Mouse (Mus musculus) heart, embryonic 15.5 days (tissue): ENCODE results near the gene Limk1. TPM values are rescaled to one million over a fixed set of nuclear protein-coding genes. Genes with fewer than 3 reads are reported as not detected.
A peak's percentile ranks its signal among the peaks of the same experiment; 100 is the strongest.

Experiments
- ATAC-seq: fragments of 200-750 bp; cut with Nextera tagmentation; replicated peaks from 2 replicates; pipeline ENCODE4 v1.8.0; 2017; ENCODE audit warnings: low read depth, moderate TSS enrichment; ENCODE audit not compliant: insufficient number of reproducible peaks, insufficient read depth, low FRiP score
- H3K27ac ChIP-seq: fragments of 300-500 bp; sonication (generic); 2 replicates; pipeline ENCODE4 v1.5.1; 2015; ENCODE audit warnings: mild to moderate bottlenecking, inconsistent platforms
- H3K27me3 ChIP-seq: fragments of 300-500 bp; sonication (generic); 2 replicates; pipeline ENCODE4 v1.6.1; 2015; ENCODE audit warnings: inconsistent platforms
- H3K36me3 ChIP-seq: fragments of 300-500 bp; sonication (generic); 2 replicates; pipeline ENCODE4 v1.6.1; 2015; ENCODE audit warnings: mild to moderate bottlenecking, inconsistent platforms
- H3K4me1 ChIP-seq: fragments of 300-500 bp; sonication (generic); replicated peaks from 2 replicates; pipeline ENCODE4 v1.6.1; 2015; ENCODE audit warnings: inconsistent platforms
- H3K4me2 ChIP-seq: fragments of 300-500 bp; sonication (generic); 2 replicates; pipeline ENCODE4 v1.6.1; 2015; ENCODE audit warnings: inconsistent platforms, mild to moderate bottlenecking, moderate library complexity
- H3K4me3 ChIP-seq: fragments of 300-500 bp; sonication (generic); 2 replicates; pipeline ENCODE4 v1.5.1; 2015; ENCODE audit warnings: mild to moderate bottlenecking, inconsistent platforms
- H3K9ac ChIP-seq: fragments of 300-500 bp; sonication (generic); 2 replicates; pipeline ENCODE4 v1.6.1; 2015; ENCODE audit warnings: mild to moderate bottlenecking, inconsistent platforms
- H3K9me3 ChIP-seq: fragments of 300-500 bp; sonication (generic); replicated peaks from 2 replicates; pipeline ENCODE4 v1.6.1; 2016; ENCODE audit warnings: inconsistent platforms
- WGBS: fragments of 180-500 bp; shearing (Covaris S2); methylation state at CpG from one replicate; pipeline ENCODE4 v1.1.7; 2015; ENCODE audit warnings: mixed read lengths; 5-methylcytosine and 5-hydroxymethylcytosine counted together
- polyA plus RNA-seq: library from polyadenylated mRNA; unstranded; fragments of >200 nt; fragmentation: Nextera tagmentation; extraction: Ambion mirVana; gene quantifications from 2 replicates; pipeline ENCODE4 v1.2.1, GENCODE M21; 2015

The Limk1 gene
- 3.3 and 5.4 TPM in 2 replicates for polyA plus RNA-seq

DNA sequence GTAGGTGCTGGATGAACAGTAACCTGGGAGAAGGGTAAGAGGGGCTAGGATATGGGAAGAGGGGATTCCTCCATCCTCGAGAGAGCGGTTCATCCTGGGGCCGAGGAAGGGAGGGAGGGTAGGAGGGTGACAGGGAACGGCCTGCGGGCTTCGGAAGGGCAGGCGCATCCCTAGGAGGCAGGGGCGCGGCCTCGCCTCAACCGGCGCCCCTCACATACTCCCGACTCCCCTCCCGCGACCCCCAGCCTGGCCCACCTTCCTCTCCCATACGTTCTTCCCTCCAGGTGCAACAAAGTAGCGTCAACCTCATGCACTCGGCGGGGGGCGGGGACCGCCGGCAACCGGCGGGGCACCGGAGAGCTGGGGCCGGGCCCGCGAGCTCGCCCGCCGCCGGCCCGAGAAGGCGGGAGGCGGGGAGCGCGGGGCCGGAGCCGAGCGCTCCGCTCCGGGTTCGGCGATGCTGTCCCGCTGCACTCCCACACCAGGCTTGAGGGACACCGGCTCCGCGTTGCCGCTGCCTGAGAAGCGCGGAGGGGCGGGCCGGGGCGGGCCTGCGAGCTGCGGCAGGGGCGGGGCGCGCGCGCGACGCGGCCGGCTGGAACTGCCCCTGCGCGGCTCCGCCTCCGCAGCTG is at the start of gene Limk1:
Gene Limk1 (minus strand): TSS at position 513 of the 632 bp plus-strand sequence.
- Histone ChIP-seq H3K4me3 (peak within 1 kb of the TSS; percentile 79), H3K4me2 (peak within 1 kb of the TSS; percentile 94), H3K9ac (peak within 1 kb of the TSS; percentile 80), H3K36me3 (no peaks in the 10 kb centered on the region; the same call in 1 of the 2 replicates), H3K27ac (peak within 1 kb of the TSS; percentile 75), H3K27me3 (no peaks in the 10 kb centered on the region), H3K9me3 (no peaks in the 10 kb centered on the region), H3K4me1 (peaks cover 15% of the 10 kb centered on the region)
- under 1% methylated on average over 46 of the region's 69 CpGs for WGBS
- ATAC-seq: no peak

DNA sequence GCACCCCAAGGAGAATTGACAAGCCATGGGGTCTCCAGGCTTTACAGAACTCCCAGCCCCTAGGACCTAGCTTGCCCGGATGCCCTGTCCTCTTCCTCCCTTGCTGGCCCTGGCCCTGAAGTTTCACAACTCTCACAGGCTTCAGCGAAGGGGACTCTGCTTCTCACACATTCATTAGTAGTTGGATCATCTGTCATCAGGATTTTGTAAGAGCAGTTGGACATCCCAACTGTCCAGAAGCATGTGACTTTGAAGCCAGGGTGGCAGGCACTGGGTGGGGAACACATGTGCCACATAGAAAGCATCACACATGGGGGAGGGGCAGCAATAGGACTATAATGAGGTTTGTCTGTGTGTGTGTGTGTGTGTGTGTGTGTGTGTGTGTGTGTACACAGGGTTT is 46.5 kb upstream of the Limk1 start:
- Histone ChIP-seq H3K36me3 (no peaks in the 10 kb centered on the region), H3K4me2 (no peak overlapping the region), H3K27ac (no peak overlapping the region), H3K4me1 (peaks cover 11% of the 10 kb centered on the region), H3K4me3 (no peak overlapping the region), H3K9ac (no peak overlapping the region), H3K9me3 (no peaks in the 10 kb centered on the region), H3K27me3 (no peaks in the 10 kb centered on the region)
- 0 out of 2 replicates have a peak, but pooled peaks have one; percentile 20 for ATAC-seq
- WGBS: 39% methylated on average over 2 of the region's 2 CpGs

GRCm38 (mm10) chr5:134734072-134734471 is 45.7 kb upstream of the Limk1 start:
- Histone ChIP-seq H3K36me3 (no peaks in the 10 kb centered on the region), H3K4me2 (no peak overlapping the region), H3K9ac (no peak overlapping the region), H3K4me3 (no peak overlapping the region), H3K27me3 (no peaks in the 10 kb centered on the region), H3K4me1 (peaks cover 11% of the 10 kb centered on the region), H3K27ac (no peak overlapping the region), H3K9me3 (no peaks in the 10 kb centered on the region)
- ATAC-seq: no peak
- 73% methylated on average over 5 of the region's 5 CpGs for WGBS

GRCm38 (mm10) chr5:134733241-134733640 is 44.8 kb upstream of the Limk1 start:
- no peaks in the 10 kb centered on the region for H3K9me3 ChIP-seq
- no peak overlapping the region for H3K9ac ChIP-seq
- H3K4me2 ChIP-seq: no peak overlapping the region
- H3K27me3 ChIP-seq: no peaks in the 10 kb centered on the region
- H3K27ac ChIP-seq: no peak overlapping the region
- H3K4me1 ChIP-seq: peaks cover 11% of the 10 kb centered on the region
- H3K36me3 ChIP-seq: no peaks in the 10 kb centered on the region
- 59% methylated on average over 4 of the region's 4 CpGs for WGBS
- H3K4me3 ChIP-seq: no peak overlapping the region
- ATAC-seq: no peak

GRCm38 (mm10) chr5:134729124-134729523 is 40.7 kb upstream of the Limk1 start:
- Histone ChIP-seq H3K4me2 (no peak overlapping the region), H3K9ac (no peak overlapping the region), H3K9me3 (no peaks in the 10 kb centered on the region), H3K27me3 (no peaks in the 10 kb centered on the region), H3K27ac (no peak overlapping the region), H3K4me3 (no peak overlapping the region), H3K4me1 (0 out of 2 replicates have a peak, but pooled peaks cover 2% of the 10 kb centered on the region), H3K36me3 (no peaks in the 10 kb centered on the region)
- ATAC-seq: no peak
- WGBS: 93% methylated on average over 12 of the region's 12 CpGs

DNA sequence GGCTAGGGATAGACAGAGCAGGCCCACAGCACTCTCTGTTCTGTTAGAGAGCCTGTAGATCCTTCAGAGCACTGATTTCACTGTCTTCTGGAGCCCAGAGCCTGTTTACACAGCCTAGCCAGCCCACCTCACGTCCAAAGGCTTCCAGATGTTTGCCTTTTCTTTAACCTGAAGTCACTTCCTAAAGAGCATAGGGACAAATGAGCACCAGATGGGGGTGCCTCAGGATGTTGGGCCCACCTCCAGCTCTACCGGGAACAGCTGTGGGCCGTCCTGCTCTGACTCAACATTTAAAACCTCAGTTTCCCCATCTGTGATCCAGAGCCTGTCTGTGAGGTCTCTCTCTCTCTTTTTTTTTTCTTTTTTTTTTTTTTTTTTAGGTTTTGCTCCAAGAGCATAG is 40.1 kb upstream of the Limk1 start:
- no peaks in the 10 kb centered on the region for H3K27me3 ChIP-seq
- WGBS: 57% methylated on average over 3 of the region's 3 CpGs
- ATAC-seq: no peak

DNA sequence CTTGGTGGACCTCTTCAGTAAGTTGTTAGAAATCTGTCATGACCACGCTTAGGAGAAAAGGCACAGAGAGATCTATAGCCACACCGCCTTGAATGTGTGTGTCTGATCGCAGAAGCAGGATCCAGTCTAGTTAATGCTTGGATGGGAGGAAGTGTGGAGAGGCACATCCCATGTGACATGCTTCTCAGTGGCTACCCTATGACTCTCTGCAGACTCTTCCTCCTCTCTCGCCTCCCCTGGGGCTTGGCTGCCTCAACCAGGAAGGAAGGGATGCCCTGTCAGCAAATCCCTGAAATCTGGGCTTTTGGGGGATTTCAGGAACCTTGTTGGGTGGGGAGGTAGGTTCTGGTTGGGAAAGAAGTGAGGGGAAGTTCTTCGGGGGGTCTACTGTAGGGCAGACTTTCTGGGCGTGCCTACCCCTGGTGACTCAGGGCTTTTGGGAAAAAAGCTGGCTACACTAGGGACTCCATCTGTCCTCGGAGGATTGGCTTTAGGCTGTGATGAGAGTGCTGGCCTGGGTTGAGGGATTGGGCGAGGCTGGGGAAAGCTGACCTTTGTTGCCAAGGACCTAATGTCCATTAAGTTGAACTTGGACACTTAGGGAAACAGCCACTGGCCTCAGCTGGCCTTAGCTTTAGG is 38.7 kb upstream of the Limk1 start:
- Histone ChIP-seq H3K9me3 (no peaks in the 10 kb centered on the region), H3K4me3 (no peak overlapping the region), H3K4me1 (no peaks in the 10 kb centered on the region), H3K27me3 (no peaks in the 10 kb centered on the region), H3K36me3 (no peaks in the 10 kb centered on the region), H3K4me2 (no peak overlapping the region), H3K9ac (no peak overlapping the region), H3K27ac (no peak overlapping the region)
- 78% methylated on average over 8 of the region's 8 CpGs for WGBS
- no peak for ATAC-seq

More for the DNA sequence above, 40.1 kb upstream of the Limk1 start:
- Histone ChIP-seq H3K9me3 (no peaks in the 10 kb centered on the region), H3K27ac (no peak overlapping the region), H3K9ac (no peak overlapping the region), H3K4me2 (no peak overlapping the region), H3K4me1 (no peaks in the 10 kb centered on the region), H3K4me3 (no peak overlapping the region), H3K36me3 (no peaks in the 10 kb centered on the region)

DNA sequence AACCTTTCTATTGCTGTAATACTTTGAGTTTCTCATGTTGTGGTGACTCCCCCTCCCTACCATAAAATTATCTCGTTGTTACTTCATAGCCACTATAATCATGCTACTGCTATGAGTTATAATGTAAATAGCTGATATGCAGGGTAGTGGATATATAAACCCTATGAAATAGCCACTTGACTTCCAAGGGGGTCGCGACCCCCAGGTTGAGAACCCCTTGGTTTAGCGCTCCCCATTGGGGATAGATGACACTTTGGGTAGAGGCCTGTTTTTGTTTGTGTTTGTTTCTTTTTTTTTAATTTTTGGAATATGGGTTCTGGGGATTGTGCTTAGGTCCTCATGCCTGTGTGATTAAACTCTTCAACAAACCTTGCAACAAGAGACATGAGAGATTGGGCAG is 36.9 kb upstream of the Limk1 start:
- no peak overlapping the region for H3K4me3 ChIP-seq
- H3K27me3 ChIP-seq: no peaks in the 10 kb centered on the region
- H3K9ac ChIP-seq: no peak overlapping the region
- H3K4me1 ChIP-seq: no peaks in the 10 kb centered on the region
- H3K9me3 ChIP-seq: no peaks in the 10 kb centered on the region
- ATAC-seq: no peak
- H3K4me2 ChIP-seq: no peak overlapping the region
- no peak overlapping the region for H3K27ac ChIP-seq
- WGBS: 60% methylated on average over 4 of the region's 4 CpGs
- H3K36me3 ChIP-seq: no peaks in the 10 kb centered on the region

- no peak overlapping the region for H3K4me3 ChIP-seq
- WGBS: 35% methylated on average over 4 of the region's 4 CpGs
These were observed 31.7 kb upstream of the Limk1 start for GRCm38 (mm10) chr5:134720058-134720457.

DNA sequence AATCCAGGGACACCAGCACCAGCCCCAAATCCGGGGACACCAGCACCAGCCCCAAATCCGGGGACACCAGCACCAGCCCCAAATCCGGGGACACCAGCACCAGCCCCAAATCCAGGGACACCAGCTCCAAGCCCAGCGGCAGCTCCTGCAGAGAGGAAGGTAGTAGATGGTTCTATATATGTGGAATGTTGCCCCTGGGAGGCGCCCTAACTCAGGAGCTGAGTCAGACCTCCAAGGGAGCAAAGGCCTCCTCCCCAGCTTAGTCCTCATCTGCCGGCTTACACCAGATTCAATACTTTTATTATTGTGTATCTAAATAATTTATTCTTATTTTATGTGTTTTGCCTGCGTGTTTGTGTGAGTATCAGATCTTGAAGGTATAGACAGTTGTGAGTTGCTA is 22.7 kb upstream of the Limk1 start:
- H3K9me3 ChIP-seq: no peaks in the 10 kb centered on the region
- peaks cover 4% of the 10 kb centered on the region for H3K4me1 ChIP-seq
- no peak overlapping the region for H3K4me3 ChIP-seq
- 70% methylated on average over 7 of the region's 7 CpGs for WGBS
- H3K9ac ChIP-seq: no peak overlapping the region
- H3K27me3 ChIP-seq: peaks cover 4% of the 10 kb centered on the region; the same call in 1 of the 2 replicates
- H3K4me2 ChIP-seq: no peak overlapping the region
- ATAC-seq: no peak
- H3K36me3 ChIP-seq: peaks cover 4% of the 10 kb centered on the region; the same call in 1 of the 2 replicates
- H3K27ac ChIP-seq: no peak overlapping the region

More at GRCm38 (mm10) chr5:134720058-134720457, 31.7 kb upstream of the Limk1 start:
- no peak for ATAC-seq
- no peaks in the 10 kb centered on the region for H3K9me3 ChIP-seq
- H3K27ac ChIP-seq: 0 out of 2 replicates have a peak overlapping the region, but pooled peaks have one; percentile 16
- H3K27me3 ChIP-seq: peaks cover 9% of the 10 kb centered on the region
- no peaks in the 10 kb centered on the region for H3K36me3 ChIP-seq
- H3K9ac ChIP-seq: 0 out of 2 replicates have a peak overlapping the region, but pooled peaks have one; percentile 2
- H3K4me1 ChIP-seq: no peaks in the 10 kb centered on the region; the same call in 1 of the 2 replicates
- no peak overlapping the region for H3K4me2 ChIP-seq

DNA sequence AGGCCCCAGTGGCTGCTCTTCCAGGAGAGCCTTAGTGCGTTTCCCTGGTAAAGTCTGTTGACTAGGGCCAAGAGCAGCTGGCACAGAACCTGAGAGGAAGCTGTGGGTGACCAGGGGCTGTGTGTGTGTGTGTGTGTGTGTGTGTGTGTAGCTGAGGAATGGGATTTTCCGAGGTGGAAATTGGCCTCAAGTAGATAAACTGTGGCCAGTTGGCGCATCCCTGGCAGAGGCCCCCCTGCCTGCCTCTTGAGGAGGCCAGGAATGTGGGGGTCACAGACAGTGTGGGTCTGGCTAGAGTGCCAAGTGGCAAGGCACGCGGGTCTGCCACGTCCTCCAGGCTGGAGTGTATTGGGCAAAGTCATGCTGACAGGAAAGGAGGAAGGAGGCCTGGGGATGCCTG is 20.9 kb upstream of the Limk1 start:
- Histone ChIP-seq H3K9me3 (no peaks in the 10 kb centered on the region), H3K36me3 (peaks cover 7% of the 10 kb centered on the region; the same call in 1 of the 2 replicates), H3K27ac (no peak overlapping the region), H3K27me3 (0 out of 2 replicates have a peak, but pooled peaks cover 4% of the 10 kb centered on the region), H3K4me2 (no peak overlapping the region), H3K9ac (no peak overlapping the region), H3K4me3 (no peak overlapping the region), H3K4me1 (peaks cover 4% of the 10 kb centered on the region)
- 0 out of 2 replicates have a peak, but pooled peaks have one; percentile 29 for ATAC-seq
- WGBS: 33% methylated on average over 6 of the region's 6 CpGs
